Mouse (Mus musculus) embryonic stem cell, embryonic (primary cell): ENCODE measurements at regions not wholly inside any gene's neighbourhood (a gene's known extent, or its start where the extent isn't known, plus 50 kb on each side); places are given as distances from the start of the nearest gene placed in this dataset.

Experiments
- CTCF ChIA-PET, 4 experiments: fragments of 300-600 bp in 2 of 4; fragments of 350-600 bp in 2 of 4; sonication (Branson Sonifier 250); formaldehyde crosslinking; loops; one replicate each; lab custom pipeline; 2022; ENCODE audit warnings: inconsistent platforms in 2 of 4; lab: Charles Lee
- POLR2A ChIA-PET, 4 experiments: fragments of 300-600 bp in 2 of 4; fragments of 350-600 bp in 2 of 4; sonication (Branson Sonifier 250); formaldehyde crosslinking; loops; one replicate each; lab custom pipeline; 2022; ENCODE audit warnings: antibody characterized with exemption in 4 of 4, inconsistent platforms in 1 of 4; lab: Charles Lee

DNA sequence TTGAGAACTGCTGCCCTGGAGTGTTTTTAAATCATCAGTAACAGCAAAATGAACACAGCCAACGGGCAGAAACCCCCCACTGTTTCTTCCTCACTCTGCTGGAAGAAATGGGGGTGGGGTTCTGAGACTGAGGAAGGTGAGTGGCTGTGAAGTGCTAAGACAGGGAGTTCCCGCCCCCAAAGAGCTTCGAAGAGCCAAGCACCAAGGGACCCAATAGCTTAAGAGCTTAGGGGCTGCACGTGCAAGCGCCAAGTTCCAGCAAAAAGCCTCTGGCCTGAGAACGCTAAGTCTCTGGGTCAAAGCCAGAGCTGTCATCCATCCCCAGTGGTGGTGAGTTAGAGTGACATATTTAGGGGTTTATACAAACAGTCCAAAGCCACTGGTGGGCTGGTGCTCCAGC is 55.1 kb upstream of the Pcbd1 start:
- POLR2A ChIA-PET: no interaction called here
- CTCF ChIA-PET: interaction anchor here (0.6 to 2.1 kb wide), 4 partner anchors 14 to 1000 kb away, joined by 3 to 6 read pairs (median 4); no protein-coding TSS in a partner anchor

DNA sequence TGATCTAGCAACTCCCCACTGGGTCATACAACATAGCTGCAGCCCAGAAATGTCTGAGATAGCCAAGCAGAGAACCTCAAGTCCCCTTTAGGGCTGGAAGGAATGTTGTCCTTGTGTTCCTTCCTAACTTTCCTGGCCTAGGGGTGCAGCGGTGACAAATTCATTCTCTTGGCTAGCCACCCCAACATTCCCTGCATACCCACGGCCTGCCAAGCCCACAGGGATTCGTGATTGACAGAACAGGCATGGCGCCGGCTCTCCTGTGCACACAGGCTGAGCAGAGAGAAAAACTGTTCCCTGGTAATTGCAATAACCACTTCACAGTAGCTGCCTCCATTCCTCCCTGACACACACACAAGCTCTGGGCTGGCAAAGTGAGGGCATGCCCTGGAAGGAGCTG is 60.5 kb upstream of the Pcbd1 start:
- ChIA-PET POLR2A (no interaction called here), CTCF (interaction anchor here in 2 of 4 experiments (0.8 to 1.0 kb wide), 2 partner anchors 9 to 268 kb away, joined by 3 to 11 read pairs; no protein-coding TSS in a partner anchor)

DNA sequence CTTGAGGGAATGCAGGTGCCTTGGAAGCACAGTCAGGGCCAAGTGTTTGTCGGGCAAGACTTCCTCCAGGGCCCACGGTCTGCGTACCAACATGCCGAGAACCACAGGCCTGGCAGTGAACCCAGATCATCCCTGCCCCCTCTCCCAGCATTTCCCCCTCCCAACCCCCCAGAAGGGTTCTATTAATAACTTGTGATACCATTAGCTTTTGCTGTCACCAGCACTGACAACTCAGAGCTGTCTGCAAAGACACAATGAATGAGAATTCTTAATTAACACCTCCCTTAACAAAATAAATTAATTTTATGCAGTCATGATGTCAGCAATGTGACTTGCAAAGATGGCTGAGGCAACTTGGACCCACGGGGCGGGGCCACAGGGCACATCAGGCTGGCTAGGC is 61.9 kb upstream of the Pcbd1 start:
- ChIA-PET CTCF (interaction anchor here in 3 of 4 experiments (0.5 to 1.5 kb wide), 4 partner anchors 8 to 1918 kb away, joined by 4 read pairs; no protein-coding TSS in a partner anchor), POLR2A (interaction anchor here in 3 of 4 experiments (0.6 to 0.7 kb wide), 3 partner anchors 52 to 617 kb away, joined by 3 to 6 read pairs (median 3); no protein-coding TSS in a partner anchor)

DNA sequence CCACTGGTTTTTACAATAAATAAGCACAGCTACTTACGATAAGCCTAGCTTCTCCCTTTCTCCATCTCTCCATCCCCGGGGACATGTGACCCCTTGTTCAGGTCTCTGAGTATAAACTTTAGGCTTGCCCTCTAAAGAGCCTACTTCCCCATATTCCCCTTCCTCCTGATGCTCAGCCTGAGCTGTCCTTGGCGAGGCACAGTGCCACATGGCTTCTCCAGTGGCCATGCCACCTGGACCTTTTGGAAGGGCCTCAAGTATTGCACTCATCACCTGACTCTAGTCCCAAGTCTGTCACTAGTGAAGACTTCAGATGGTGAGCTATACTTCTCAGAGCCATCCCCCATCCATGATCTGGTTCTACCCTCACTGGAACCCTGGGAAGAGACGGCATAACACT is 64.1 kb upstream of the Pcbd1 start:
- POLR2A ChIA-PET: no interaction called here
- CTCF ChIA-PET: interaction anchor here in 1 of 4 experiments (1.4 kb wide), 1 partner anchor 28 kb away, joined by 3 read pairs; no protein-coding TSS in a partner anchor

DNA sequence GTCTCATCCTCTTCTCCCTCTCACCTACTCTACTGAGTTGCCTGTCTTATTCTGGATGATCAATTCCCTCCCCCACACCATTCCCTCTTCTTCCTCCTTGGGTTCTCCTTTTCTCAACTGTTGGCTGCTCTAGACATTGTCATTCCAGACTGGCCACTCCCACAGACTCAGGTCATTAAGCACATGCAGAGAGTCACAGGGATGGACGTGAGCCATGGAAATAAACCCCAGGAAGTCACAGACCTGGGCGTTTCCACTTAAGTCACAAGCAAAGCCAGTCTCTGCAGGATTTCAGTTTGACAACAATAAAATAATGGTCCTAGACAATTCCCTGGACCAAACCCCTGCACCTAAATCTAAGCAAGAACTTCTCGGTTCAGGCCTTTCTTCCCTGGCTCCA is 65.0 kb upstream of the Pcbd1 start:
- CTCF ChIA-PET: interaction anchor here in 1 of 4 experiments (1.3 to 2.2 kb wide), 2 partner anchors 45 to 264 kb away, joined by 3 to 9 read pairs; no protein-coding TSS in a partner anchor
- POLR2A ChIA-PET: no interaction called here

DNA sequence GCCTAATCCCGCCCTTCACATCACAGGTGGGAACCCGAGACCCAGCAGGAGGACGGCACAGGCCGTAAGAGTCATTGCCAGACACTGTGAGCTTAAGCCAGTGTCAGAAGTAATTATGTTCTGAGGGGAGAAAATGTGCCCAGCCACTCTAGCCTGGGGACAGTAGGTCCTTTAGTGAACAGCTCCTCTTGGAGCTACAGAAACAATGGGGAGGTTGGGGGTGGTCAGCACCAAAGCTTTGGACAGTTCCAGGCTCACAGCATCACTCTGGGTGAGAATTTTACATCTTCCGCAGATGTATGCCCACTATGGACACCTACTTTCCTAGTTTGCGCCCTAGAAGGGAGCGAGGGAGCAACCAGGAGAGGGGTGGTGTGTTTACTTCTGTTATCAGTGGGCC is 65.7 kb upstream of the Pcbd1 start:
- ChIA-PET POLR2A (interaction anchor here in 3 of 4 experiments (0.5 to 1.1 kb wide), 3 partner anchors 12 to 239 kb away, joined by 3 to 4 read pairs (median 3); no protein-coding TSS in a partner anchor), CTCF (interaction anchor here in 3 of 4 experiments (0.5 to 2.2 kb wide), 4 partner anchors 46 to 263 kb away, joined by 3 to 9 read pairs (median 4); no protein-coding TSS in a partner anchor)

DNA sequence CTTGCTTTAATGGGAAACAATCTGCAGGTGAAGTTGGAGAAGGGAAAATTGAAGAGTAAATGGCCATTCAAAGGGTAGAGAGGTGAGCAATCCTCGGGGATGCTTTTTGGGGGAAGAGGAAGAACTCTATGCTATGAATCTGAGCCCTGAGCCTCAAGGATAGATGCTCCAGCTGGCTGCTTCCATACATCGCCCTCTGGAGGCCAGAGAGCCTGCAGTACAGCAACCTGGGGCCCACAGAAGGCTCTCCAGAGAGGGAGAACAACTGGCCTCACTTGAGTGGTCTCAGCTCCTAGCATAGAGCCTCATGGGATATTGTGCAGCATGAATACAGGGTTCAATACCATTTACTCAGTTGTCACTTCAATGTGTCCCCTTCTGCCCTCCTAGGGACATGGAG is 69.6 kb upstream of the Pcbd1 start:
- ChIA-PET CTCF (interaction anchor here (0.5 to 1.7 kb wide), 21 partner anchors 8 to 411 kb away, joined by 3 to 9 read pairs (median 4); no protein-coding TSS in a partner anchor), POLR2A (interaction anchor here in 3 of 4 experiments (0.6 to 1.2 kb wide), 4 partner anchors 14 to 65 kb away, joined by 3 to 4 read pairs (median 3); no protein-coding TSS in a partner anchor)

DNA sequence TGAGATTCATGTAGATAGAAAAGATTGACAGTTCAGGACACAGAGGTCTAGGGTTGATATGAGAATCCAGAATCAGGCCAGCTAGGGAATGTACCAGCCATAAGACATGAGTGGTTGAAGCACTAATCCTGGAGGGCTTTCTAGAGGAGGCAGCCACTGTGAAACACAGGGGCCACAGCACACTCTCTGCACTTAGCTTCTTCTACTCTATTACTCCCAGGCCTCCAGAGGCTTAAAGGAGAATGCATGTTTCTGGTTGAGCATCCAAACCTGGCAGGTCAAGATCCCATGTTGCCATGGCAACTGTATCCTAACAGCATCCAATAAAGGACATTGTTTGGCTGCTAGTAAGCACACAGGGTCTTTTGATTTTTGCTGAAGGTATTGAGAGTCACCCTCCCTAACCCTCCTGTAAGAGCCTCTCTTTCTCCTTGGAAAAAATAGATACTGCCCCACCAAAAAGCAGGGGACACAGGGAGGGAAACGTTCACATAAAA is 76.9 kb upstream of the Pcbd1 start:
- POLR2A ChIA-PET: no interaction called here

DNA sequence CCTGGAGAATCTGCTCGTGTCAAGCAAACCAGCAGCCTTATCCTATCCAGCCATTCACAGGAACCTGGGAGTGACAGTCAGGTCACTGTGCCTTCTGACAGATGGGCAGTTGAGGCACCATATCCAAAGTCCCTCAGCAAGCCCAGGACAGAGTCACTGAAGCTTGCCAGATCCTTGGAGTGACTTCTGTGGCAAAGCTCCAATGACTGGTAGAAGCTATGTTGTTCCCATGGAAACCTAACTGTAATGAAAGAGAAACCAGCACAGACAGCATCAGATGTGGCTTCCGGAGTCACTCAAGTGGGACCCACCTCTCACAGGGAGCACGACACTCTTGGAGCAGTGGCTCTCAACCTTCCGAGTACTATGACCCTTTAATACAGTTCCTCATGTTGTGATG is 78.4 kb upstream of the Pcbd1 start:
- ChIA-PET POLR2A (no interaction called here), CTCF (no interaction called here)

More for the DNA sequence above, 76.9 kb upstream of the Pcbd1 start:
- CTCF ChIA-PET: no interaction called here

DNA sequence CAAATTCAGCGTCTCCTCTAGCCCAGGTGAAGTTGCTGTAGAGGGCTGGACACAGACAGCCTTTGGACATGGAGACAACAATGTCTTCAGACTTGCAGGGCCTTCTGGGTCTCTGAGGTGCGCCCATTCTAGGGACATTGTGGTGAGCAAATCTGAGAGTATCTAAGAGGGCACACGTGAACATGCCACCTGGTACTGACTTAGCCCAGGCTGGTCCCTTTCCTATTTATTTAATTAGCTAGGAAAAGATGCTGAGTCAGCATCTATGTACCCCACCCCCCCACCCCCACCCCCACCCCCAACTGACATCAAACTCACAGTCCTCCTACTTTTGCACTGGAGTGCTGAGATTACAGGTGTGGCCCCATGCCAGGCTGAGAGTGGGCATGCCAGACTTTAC is 81.7 kb upstream of the Pcbd1 start:
- CTCF ChIA-PET: interaction anchor here in 1 of 4 experiments (0.7 kb wide), 1 partner anchor 65 kb away, joined by 3 read pairs; no protein-coding TSS in a partner anchor
- POLR2A ChIA-PET: interaction anchor here in 1 of 4 experiments (0.7 kb wide), 1 partner anchor 52 kb away, joined by 3 read pairs; no protein-coding TSS in a partner anchor

DNA sequence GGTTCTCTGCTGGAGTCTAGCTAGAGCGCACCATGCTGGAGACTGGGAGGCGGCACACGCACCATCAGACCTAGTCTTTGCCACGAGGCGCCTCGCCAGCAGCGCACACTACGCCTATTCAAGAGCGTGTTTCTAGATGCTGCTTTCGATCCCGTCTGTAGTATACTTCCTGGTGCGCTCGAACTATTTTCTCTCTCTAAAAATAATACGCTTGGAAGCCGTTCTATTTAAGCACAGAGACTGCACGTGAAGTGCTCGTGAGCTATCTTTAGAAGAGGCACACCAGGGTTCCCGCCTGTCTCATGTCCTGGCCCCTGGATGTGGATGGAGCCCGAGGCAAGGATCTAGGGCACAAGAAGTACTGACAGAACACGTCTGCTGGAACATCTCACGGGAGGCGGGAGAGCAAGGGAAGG is 87.4 kb upstream of the Pcbd1 start:
- ChIA-PET POLR2A (interaction anchor here in 2 of 4 experiments (0.6 to 1.4 kb wide), 6 partner anchors 11 to 277 kb away, joined by 3 to 5 read pairs (median 3); no protein-coding TSS in a partner anchor), CTCF (interaction anchor here in 3 of 4 experiments (0.6 to 1.2 kb wide), 4 partner anchors 17 to 451 kb away, joined by 3 to 10 read pairs (median 3); partner anchors contain the start of gene Eif4ebp2 (in 1 of the 3))

DNA sequence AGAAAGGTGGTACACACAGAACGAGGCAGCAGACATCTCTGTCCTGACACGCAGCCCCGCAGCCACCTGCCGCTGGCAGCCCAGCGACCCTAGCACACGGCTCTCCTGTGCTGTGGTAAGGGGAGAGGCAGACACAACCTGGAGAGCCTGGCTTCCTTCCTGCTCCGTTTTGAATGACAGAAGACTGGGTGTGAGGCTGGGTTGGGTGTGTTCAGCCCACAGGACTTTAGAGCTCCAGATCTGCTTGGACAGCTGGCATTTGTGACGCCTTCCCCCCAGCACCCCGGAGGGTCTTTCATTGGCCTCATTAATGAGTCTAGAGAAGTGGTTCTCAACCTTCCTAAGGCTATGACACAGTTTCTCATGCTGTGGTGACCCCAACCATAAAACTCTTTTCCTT is 91.7 kb upstream of the Pcbd1 start:
- ChIA-PET POLR2A (interaction anchor here in 2 of 4 experiments (0.6 to 1.0 kb wide), 5 partner anchors 9 to 83 kb away, joined by 3 to 5 read pairs (median 5); no protein-coding TSS in a partner anchor), CTCF (interaction anchor here in 3 of 4 experiments (0.6 to 1.0 kb wide), 4 partner anchors 21 to 222 kb away, joined by 3 read pairs; no protein-coding TSS in a partner anchor)

DNA sequence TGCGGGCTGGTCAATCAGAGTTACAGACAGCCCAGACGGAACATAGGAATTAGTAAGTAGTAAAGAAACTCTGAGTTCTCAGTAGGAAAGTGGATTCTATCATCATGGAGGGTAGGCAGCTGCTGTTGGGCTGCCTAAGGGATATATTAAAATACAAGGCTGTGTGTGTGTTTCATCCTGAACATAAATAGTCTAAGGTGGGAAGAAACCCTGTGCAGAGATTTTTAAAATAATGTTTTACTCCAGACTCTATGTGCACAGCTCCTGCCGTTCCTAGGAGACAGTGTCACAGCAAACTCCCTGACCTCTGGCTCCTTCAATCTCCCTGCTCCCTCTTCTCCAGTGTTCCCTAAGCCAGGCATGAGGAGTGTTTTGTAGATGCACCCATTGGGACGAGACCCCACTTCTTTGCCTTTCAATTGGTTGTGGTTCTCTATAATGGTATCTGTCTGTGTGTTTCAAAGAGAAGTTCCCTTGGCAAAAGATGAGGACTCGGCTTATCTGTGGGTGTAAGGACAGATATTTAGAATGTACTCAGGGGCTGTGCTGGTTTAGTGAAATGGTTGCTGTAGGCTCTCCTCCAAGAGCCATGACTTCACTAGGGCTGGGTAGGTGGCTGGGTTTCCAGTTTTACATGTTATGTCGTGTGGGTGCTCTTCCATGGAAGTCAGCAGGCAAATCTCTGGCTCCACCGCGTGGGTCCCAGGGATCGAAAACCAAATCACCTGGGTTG is 93.1 kb upstream of the Pcbd1 start:
- CTCF ChIA-PET: no interaction called here
- POLR2A ChIA-PET: interaction anchor here in 1 of 4 experiments (0.6 kb wide), 1 partner anchor 182 kb away, joined by 4 read pairs; no protein-coding TSS in a partner anchor

DNA sequence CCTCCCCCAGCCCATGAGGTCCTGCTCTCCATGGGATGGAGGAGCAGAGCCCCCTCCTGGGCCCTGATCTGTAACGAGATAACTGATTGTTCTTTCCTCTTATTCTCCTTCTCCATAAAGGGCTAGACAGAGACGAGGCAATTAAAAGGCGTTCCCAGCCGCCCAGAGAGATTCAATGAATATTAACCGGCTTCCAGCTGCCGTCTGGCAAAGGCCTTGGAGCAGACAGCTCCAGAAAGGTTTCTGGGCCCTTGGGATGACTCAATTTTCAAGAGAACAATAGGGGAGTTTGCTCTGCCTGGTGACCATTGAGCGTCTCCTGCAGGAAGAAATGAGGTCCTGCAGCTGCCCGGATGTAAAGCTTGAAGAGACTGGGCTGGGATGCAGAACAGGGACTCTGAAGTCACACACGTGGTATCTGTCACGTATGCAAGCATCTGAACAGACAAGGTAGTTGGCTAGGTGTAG is 104.0 kb upstream of the Pcbd1 start:
- POLR2A ChIA-PET: interaction anchor here in 2 of 4 experiments (0.8 to 0.9 kb wide), 2 partner anchors 158 to 192 kb away, joined by 3 read pairs; no protein-coding TSS in a partner anchor
- CTCF ChIA-PET: interaction anchor here (0.6 to 1.8 kb wide), 21 partner anchors 16 to 225 kb away, joined by 3 to 11 read pairs (median 4); no protein-coding TSS in a partner anchor

DNA sequence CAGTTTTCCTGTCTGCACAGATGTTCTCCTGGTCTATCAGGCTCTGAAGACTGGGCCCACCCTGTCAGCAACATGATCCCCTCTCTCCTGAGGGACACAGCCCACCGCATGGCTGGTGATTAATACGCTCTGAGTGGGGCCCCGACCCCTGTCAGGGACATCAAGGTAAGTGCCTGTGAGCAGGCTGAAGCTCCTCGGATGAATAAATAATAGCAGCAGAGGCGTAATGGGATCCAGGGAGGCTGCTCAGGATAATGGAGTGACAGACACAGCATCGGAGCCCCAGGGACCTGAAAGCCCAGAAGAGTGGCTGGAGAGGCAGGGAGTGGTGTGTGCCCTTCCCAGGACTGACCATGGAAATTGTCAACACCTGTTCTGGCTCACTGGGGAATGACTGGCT is 107.4 kb upstream of the Pcbd1 start:
- CTCF ChIA-PET: interaction anchor here in 1 of 4 experiments (0.6 kb wide), 1 partner anchor 304 kb away, joined by 3 read pairs; no protein-coding TSS in a partner anchor

DNA sequence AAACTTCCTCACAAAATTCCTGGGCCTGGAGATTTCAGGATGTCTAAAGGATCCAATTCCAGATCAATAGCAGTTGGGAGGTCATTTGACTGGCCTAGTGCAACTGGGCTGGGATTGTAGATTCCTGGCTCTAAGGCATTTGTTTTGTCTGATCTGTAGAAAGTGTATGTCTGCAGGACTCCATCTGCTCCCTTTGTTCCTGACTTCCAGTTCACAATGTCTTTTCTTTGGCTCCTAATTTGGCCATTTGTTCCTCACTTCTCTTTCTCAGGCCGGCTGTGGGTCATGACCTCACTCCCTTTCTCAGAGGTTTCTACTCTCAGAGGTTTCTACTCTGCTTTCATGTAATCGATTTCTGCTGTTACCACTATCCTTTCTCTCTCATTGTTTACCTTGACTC is 115.5 kb upstream of the Pcbd1 start:
- ChIA-PET CTCF (no interaction called here), POLR2A (interaction anchor here in 1 of 4 experiments (0.7 kb wide), 1 partner anchor 24 kb away, joined by 3 read pairs; no protein-coding TSS in a partner anchor)

More for the DNA sequence above, 107.4 kb upstream of the Pcbd1 start:
- POLR2A ChIA-PET: no interaction called here

DNA sequence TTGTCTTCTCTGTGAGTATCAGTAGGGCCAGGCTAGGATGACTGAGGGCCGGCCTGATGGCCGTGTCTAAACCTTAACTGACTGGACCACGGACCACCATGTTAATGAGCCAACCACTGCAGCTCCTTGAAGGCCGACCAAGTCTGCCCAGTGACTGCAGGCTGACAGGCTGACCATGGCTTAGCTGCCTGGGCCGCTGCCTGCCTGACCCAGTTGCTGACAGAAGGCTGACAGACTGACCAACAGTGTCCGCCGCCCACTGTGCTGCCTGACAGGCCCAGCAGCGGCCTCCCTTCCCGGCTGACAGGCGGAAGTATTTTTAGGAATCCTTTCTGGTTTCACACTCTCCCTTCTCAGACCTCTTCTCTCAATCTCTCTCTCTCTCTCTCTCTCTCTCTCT is 124.3 kb upstream of the Pcbd1 start:
- POLR2A ChIA-PET: interaction anchor here in 2 of 4 experiments (0.7 kb wide), 2 partner anchors 31 to 720 kb away, joined by 4 read pairs; no protein-coding TSS in a partner anchor
- CTCF ChIA-PET: no interaction called here

DNA sequence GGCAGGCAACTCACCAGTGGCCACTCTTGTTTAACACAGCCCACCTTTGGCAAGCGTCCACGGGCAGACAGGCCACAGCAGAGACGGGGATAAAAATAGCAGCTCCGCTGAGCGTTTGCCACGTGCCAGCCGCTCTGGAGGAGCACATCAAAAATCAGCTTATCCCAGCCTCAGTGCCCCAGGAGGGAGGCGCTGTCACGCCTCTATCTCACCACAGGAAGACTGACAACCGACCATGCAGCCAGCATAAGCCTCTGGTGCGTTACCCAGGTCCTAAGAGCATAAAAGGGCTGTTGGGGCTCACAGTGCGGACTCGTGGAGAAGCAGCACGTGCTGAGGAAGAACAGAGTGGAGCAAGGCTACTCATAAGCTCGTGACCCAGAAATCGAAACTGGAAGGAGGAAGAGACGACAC is 126.4 kb upstream of the Unc5b start:
- ChIA-PET CTCF (no interaction called here), POLR2A (no interaction called here)
